Mouse (Mus musculus) brain, adult 2 months (tissue): ENCODE results near the gene Furin.
A peak's percentile ranks its signal among the peaks of the same experiment; 100 is the strongest.
"Not testable (repeated sequence)": the region's sequence is repeated elsewhere in the genome, so short reads cannot be mapped to it uniquely, and the experiment has no call there.

ENCODE experiments used
- DNase-seq: peaks from one replicate; pipeline ENCODE4 v3.0.0; 2011; ENCODE audit warnings: low read depth, low spot score

The Furin gene

DNA sequence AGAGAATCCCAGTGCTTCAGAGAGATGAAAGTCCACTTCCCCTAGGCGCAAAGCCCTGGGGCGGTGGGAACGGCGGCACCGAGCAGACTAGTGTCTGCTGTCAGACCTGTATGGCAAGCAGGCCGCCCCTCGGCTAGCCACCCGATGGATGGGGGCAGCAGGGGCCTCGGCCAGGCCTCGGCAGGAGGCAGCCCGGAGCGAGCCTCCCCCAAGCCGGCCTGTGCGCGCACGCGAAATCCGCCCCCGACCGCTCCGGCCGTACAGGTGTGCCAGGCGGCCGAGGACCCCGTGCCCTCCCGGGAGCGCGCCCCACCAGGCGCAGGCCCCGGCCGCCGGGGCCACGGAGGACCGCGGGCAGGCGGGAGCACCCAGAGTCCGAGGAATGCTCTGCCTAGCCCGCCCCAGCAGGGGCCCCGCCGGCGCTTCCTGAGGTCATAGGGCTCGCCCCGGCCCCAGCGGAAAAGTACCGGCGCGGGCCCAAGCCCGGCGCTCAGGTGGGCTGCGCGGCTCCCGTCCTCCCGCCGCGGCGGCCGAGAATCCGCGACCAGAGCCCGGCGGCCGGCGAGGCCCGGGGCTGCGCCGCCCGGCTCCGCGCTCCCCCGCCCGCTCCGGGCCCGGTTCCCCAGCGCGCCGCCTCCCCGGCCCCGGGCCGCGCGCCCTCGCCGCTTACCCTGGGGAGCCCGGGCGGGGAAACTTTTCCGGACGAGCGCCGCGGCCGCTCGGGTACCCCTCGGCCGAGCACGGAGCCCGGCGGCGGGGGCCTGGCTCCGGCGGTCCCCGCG is 3.2 kb downstream of the Furin start:
- no peak for DNase-seq

DNA sequence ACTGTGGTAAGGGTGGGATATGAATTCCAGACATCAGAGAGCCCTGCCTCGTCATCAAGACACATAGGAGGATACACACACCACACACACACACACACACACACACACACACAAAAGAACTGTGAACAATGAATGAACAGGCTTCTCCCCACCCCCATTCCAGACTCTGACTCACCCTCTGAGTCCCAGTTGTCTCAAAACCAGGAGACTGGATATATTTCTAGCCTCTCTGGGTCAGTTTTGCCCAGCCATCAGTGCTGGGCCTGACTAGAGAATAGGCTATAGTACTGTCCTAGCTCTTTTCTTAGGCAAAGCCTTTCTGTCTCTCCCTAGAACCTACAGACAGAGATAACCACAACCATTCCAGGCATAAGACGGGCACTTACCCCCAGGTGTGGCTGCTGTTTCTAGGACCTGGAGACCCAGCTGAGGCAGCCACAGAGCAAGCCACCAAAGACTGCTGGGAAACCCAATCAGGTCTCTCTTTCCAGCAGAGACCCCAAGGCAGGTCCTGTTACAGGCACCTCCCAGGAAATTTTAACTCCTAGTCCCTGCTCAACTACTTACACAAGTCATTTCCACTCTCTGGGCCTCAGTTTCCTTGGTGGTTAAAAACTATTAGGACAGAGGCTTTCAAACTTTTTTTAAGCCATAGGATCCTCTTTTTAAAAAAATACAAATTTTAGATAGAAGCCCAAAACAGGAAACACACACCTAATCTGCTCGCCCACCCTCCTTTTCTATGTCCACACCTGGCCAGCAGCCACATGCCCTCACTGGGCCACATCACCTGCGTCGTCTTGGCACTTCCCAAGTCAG is 4.0 kb downstream of the Furin start:
- DNase-seq = peak; percentile 78

DNA sequence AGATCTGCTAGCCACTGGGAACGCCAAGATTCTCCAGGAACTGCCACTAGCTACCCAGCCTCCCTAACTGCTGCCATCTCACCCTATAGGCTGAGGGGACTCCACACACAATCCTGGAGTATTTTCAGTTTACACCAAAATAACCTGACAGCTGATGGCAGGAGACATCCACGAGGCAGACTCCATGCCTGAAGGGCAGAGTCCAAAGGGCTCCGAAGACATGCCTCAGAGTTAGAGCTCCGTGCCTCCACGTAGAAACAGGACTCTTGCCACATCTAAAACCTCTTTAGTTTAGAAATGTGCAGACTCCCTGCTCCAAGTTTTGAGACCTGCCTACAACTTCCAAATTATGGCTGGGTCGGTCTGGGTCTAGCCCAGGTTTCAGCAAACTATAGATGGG is 4.7 kb downstream of the Furin start:
- no peak for DNase-seq

DNA sequence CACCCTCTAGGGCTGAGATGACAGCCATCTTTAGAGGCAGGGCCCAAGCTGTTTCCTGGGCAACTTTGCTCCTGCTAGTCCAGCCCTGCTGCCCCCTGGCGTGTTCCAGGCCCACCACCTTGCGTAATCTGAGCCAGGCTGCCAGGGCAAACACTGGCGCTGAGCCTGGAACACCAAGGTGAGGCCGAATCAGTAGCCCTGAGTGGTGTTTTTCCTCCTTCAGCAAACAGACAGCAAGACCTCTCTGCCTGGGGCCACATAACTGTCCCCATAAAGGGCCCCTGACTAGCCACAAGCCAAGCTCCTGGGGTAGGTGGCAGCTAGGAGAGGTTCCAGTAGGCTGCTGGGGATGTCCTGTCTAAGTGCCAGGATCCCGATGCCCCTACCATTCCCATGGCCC is 5.1 kb downstream of the Furin start:
- DNase-seq = peak; percentile 77

DNA sequence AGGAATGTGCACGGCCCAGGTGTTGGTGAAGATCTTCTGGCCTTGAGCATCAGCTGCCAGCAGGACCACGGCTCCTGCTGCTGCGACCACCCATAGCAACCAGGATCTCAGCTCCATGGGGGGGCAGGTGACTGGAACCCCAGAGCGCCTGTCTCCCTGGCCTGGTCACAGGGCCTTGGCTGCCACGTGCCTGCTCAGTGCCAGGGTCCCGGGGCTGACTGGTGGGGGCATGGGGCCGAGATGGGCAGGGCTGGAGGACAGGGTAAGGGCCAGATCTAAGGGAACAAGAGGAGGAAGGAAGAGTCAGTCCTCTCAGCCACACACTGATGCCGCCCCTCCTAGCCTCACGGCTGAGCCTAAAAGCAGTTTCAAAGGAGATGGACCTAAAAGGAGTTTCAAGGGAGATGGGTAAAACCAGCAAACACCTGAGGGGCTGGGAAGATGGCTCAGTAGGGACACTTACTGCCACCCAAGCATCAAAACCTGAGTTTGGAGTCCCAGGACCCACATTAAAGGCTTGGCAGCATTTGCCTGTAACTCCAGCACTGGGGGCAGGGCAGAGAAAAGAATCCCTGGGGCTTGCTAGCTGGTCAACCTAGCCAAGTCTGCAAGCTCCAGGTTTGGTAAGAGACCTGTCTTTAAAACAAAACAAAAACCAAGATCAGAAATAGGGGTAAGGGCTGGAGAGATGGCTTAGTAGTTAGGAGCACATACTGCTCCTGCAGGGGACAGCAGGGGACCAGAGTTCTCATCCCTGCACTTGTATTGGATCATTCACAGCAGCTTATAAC is 6.4 kb downstream of the Furin start:
- no peak for DNase-seq

DNA sequence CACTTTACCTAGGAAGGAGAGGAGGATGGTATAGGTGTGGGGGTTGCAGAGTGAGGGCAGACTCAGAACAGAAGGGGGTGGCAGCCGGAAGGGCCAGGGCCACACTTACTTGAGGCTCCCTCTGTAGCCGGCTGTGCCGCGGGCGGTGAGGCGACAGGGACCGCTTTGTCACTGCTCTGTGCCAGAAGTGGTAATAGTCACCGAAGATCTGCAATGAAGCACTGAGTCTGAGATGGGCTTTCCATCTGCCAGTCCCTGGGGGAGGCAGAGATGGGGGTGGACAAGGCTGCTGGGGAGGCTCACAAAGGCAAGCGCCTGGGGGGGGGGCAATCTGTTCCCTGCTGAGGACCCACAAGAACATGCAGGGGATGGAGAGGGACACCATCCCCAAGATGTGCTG is 7.2 kb downstream of the Furin start:
- DNase-seq = peak; percentile 76

DNA sequence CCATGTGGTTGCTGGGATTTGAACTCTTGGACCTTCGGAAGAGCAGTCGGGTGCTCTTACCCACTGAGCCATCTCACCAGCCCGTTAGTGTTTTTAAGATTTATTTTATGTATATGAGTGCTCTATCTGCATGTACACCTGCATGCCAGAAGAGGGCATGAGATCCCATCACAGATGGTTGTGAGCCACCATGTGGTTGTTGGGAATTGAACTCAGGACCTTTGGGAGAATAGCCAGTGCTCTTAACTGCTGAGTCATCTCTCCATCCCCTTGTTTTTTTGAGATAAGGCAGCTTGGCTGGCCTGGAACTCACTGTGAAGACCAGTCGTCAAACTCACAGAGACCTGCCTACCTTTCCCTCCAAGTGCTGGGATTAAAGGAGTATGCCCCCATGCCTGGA is 8.8 kb downstream of the Furin start:
- not testable (repeated sequence) for DNase-seq

DNA sequence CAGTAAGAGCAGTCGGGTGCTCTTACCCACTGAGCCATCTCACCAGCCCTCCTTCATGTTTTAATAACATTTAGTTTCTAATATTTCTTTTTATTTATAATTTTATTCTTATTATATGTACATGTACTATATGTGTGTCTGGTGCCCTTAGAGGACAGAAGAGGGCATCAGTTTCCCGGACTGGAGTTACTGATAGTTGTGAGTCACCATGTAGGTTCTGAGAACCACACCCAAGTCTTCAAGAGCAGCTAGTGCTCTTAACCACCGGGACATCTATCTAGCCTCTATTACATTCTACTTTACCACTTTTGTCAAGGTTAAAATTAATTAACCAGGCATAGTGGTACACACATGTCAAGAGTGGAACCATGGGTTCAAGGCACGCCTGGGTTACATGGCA is 10.6 kb downstream of the Furin start:
- no peak for DNase-seq

DNA sequence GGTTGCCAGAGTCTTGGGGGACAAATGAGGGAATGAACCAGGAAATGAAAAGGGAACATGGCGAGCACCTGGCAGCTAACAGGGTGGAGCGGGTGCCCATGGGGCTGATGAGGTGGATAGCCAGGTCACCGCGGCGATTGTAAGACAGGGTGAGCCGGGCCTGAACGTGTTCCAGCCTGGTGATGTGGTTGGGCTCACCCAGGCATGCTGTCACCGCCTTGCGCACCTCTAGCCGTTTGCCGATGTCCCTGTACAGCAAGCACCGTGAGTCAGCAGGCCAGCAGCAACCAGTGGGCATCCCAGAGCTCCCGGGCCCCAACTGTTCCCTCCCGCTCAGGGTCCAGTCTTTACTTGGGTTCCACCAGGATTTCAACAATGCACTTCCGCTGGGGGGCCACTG is 13.1 kb downstream of the Furin start:
- no peak for DNase-seq

DNA sequence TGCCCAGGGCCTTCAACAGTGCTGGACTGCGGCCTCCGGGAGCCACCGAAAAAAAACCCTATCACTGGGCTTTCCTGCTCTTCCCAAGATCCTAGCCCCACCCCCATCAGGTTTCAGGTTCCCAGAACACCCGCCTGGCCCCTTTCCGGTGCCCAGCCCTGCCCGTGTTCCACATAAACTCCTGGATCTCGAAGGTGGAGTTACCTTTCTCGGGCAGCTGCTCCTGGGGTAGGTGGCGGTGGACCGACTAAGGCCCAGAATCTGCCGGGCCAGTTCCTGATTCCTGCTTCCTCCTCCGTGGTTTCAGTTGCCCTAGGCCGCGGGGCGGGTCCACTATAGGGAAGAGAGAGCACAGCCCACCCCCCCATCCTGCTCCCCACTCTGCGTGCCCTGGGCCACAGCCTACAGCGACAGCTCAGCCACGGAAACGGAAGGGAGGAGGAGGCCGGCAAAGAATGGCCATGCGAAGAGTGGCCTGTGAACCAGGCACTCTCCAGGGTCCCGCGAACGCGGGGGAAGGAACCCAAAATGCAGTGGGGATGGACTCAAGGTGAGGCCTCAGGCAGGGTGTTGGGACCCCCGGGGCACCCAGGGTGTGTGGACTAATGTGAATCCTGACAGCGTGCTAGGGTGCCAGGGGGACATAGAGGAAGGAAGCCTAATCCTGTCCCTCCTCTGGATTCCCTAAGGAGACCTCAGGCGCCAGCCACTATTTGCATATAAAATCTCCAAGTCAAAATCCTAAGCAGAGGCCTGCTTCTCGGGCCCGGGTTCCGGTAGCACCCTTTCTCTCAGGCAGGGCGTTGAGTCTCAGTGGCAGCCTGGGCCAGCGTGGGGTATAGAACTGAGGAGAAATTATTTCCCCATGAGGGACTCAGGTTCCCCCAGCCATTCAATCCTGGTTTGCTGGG is 17.3 kb downstream of the Furin start, which contains the start of gene Fes:
Gene Fes, minus strand, starts transcription at position 314 of the 911 bp plus-strand sequence.
- peak; percentile 47 for DNase-seq

DNA sequence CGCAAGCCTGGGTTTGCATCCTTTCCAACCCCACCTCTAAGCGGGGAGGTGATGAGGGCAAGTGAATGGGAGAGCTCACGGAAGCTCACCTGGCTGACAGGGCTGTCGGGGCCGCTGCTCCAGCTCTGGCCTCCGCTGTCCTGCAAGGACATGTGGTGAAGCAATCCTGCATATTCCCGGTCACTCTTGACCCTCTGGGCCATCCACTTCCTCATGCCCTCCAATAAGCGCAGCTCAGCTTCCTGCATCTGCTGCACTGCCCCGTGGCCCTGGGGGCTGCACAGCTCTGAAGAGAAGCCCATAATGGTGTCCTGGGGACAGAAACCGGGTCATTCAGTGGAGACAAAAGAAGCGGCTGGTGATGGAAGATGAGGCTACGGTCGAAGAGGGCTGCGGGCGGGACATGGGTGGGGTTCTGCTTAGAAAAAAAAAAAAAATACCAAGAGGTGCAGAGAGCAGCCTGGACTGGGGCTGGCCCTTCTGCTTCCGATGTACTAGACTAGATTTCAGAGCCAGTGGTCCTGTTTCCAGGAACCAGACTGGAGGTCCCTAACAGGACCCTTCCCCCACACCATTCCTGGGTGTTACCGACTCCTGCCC is 18.1 kb downstream of the Furin start:
- DNase-seq = no peak

DNA sequence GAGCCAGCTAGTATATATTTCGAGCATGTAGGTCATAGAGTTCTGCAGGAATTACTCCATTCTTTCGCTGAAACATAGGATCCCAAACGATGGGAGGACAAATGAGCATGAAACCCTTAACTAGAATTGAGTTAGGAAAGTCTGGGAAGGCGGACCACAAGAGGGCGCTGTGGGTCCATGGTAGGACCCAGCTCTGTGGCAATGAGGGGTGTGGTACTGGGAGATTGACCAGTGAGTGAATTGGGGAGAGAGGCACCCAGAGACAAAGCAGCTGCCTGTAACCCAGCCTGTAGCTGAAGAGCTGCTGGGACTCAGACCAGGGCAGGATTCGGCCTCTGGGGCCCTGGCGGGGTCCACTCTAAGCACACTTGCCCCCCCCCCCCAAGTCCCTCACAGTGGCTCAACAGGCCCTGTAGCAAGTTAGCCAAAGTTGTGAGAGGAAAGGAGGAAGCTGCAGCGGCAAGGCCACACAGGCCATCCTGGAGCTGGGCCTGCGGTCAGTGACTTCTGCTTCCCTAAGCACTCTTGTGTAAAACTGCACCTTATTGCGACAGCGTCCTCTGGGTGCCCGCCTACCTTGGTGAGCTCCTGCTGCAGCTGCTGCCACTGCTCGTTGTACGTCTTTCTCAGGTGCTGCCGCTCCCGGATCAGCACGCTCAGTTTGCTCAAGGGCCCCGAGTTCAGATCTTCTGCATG is 18.9 kb downstream of the Furin start:
- DNase-seq = peak; percentile 92

DNA sequence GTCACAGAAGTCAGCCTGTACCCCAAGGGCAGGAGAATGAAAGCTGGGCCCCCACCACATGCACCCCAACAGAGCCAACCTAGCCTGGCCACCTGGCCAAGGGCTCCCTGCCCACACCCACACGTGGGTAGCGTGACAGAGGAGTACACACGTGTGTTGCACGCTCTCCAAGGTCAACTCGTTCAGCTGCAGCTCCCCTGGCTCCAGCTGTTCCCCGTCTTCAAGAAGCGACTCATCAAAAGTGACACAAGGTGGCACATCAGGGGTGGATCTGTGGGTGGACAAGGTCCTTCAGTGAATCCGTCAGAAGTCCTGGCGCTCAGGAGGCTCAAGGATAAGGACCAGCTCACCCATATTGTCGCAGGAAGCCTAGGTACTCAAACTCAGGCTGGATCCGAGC is 22.3 kb downstream of the Furin start:
- no peak for DNase-seq

DNA sequence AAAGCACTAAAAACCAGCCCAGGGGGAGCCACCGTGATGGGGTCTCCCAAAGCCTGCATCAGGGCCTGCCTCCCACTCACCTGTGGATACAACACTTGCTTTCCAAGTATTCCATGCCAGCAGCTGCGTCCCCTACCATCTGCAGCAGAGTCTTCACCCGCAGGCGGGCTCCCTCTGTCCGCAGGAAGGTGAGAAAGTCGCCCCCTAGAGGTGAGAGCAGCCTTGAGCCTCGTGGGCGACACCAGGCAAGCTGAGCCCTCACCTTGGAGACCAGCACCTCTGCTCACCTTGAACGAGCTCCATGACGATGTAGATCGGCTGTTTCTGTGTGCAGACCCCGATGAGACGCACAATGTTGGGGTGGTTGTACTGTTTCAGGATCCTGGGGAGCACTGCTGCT is 25.7 kb downstream of the Furin start:
- DNase-seq = peak; percentile 38

DNA sequence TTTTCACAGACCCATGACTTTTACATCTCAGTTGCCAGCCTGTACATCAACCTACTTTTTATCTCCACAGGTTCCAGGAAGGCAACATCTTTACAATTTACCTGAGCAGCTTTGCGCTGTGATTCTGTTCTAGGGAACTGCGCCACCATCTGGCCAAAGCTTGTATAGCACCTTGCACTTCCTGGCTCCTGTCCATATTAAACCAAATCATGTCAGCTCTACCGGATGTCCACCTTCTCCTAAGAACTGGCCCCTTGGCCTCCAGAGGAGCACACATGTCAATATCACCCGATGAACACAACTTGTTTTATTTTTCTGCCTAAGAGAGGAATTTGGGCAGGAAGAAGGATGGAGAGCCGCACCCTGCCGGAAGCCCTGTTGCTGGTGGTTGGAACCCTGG is 27.8 kb downstream of the Furin start:
- peak; percentile 81 for DNase-seq

DNA sequence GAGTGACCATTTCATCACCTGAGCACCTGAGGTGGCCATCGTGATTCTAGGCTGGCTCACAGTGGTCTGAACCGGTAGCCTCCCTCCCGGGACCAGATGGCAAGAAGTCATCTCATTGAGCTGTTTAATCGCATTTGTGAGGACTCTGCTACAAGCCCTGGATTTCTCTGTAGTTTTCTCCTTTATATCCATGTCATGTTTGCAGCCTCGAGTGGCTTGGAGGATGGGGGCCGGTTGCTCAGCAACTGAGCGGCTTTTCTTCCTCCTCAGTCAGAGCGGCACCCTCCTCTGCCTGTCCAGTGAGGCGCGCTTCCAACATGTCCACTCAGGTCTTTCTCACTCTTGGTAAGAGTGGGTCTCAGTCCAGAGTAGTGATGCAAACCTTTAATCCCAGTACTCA is 29.0 kb downstream of the Furin start:
- DNase-seq = no peak

DNA sequence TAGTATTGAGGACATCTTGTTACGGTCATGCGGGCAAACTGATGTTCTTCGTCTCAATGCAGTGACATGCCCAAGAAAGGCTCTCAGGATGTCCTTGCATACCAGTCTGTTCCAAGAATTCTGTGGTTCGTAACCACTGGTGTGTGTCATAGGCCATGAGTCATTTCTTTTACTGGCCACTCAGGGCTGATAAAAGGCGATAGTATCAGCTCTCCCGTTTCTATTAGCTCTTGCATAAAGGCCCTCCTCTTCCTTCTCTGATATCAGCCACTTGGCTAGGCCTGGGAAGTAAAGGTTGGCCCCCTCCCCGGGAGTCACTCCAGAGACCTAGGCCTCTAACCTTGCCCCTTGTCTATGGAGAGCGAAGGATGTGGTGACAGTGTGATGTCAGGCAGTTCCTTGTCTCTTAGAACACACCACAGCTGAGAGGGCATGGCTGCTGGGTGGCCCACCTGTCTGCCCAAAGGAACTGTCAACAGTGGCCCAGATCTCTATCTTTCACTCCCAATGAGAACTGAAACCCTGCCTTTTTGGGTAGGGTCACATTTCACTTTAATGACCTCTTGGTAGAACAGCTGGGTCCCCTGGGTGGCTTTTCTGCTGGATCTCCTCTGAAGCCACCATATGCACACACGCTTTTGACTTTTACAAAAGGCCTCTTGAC is 29.7 kb downstream of the Furin start:
- DNase-seq = no peak

DNA sequence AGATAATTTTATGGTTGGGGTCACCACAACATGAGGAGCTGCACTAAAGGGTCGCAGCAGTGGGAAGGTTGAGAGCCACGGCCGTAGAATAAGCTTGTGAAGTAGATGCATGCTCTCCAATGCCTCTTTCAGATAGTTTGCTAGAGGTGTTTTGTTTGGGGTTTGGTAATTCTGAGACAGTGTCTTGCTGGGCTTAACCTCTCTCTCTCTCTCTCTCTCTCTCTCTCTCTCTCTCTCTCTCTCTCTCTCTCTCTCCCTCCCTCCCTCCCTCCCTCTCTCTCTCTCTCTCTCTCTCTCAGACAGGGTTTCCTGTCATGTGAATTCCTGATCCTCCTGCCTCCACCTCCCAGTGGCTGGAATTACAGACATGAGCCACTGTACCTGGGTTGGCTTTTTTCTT is 30.5 kb downstream of the Furin start:
- no peak for DNase-seq

DNA sequence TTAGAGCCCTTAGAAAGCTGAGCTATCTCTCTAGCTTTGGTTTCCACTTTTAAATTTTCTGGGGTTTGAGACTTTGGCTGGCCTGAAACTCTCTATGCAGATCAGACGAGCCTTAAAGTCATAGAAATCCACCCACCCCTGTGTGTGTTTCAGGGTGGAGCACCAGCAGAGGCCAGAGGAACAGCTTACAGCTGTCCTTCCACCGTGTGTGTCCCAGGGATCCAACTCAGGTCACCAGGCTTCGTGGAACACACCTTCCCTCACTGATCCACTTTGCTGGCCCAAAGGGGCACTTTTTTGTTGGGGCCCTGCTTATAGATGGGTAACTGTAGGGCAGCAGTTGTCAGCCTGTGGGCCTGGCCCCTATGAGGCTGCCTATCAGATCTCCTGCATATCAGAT is 31.0 kb downstream of the Furin start:
- no peak for DNase-seq

DNA sequence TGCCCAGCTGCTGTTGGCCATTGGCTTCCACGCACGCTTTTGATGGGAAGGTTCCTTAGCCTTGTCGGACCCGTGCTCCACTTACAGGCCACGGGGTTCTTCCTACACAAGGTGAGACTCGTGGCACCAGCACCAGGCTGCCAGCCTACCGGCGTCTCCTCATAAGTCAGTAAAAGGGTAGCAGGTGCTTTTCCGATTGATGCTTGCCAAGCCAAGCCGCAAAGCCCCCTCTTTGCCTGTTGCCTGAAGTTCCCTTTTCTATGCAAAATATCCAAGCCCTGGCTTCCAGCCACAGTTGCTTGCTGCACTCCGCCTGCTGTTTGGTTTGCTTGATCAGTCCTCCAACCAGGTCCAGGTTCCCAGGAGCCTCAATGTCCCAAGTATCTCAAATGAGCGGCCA is 31.4 kb downstream of the Furin start:
- no peak for DNase-seq
